Mouse (Mus musculus): ENCODE results near the gene Chd5.

GRCm38 (mm10) chr4:152428259-152428658 lies 89.8 kb downstream of the Chd5 start:
- no peak for TF ChIP-seq CTCF (IDR thresholded peaks at IDR 0.05; ENCODE audit: borderline replicate concordance, insufficient read depth, low read depth, low read length)
- TF ChIP-seq POLR2A (IDR thresholded peaks at IDR 0.05; ENCODE audit: borderline replicate concordance, insufficient read depth, low read length), result no peak
